Mouse (Mus musculus) frontal cortex, adult 2 months (tissue): Measurements from ENCODE around the gene Btn1a1. TPM values are rescaled to one million over a fixed set of nuclear protein-coding genes. Genes with fewer than 3 reads are reported as not detected.

Experiments
- DNase-seq, 2 experiments: peaks; one replicate each; pipeline ENCODE4 v3.0.0; 2022; ENCODE audit warnings: low spot score in 1 of 2; ENCODE audit errors: extremely low spot score in 1 of 2
- polyA plus RNA-seq: library from polyadenylated mRNA; depleted of rRNA; stranded (reverse); fragments of >200 nt; gene quantifications from 2 replicates; pipeline ENCODE4 v1.2.3, GENCODE M21; 2012; rRNA removed

Gene Btn1a1
- polyA plus RNA-seq, result 0.06 and 0.13 TPM in 2 replicates

DNA sequence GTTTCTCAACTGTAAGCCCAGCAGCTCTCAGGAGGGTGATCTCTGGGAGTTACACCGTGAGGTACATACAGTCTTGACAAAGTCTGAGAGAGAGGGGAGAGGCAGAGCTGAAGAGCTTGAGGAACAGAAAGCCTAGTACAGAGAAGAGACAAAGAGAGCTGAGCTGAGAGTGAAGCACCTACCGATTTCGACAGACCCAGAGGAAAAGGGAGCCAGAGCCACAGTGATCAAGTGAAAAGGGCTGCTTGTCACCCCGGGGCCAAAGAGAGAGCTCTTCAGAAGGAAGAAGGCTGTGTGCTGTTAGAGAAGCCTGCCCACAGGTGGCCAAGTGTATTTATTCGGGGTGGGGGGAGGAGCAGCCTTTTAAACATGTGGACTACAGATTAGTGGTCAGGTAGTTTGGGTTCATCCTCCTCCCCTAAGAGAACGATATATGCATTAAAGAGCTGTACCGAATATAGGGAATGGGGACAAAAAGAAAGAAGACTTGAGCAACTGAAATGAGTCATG, at the start of gene Btn1a1:
TSS of gene Btn1a1 (minus strand) at position 302 of the 510 bp plus-strand sequence.
- DNase-seq, result no peak

DNA sequence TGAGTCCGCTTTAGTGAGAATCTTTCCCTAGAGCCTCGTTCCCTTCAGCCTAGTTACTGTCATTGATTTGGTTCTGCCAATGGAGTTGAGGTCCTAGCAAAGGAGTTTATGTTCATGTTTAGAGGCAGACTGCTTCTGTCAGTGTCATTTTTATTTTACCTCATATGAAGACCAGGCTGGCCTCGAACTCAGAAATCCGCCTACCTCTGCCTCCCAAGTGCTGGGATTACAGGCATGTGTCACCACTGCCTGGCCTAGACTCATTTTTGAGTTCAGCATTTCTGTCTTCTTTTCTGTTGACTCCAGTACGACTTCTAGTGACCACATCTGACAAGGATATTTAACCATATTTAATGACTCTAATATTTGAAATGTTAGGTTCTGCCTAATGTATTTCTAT, 49.6 kb upstream of the Btn1a1 start:
- no peak for DNase-seq

DNA sequence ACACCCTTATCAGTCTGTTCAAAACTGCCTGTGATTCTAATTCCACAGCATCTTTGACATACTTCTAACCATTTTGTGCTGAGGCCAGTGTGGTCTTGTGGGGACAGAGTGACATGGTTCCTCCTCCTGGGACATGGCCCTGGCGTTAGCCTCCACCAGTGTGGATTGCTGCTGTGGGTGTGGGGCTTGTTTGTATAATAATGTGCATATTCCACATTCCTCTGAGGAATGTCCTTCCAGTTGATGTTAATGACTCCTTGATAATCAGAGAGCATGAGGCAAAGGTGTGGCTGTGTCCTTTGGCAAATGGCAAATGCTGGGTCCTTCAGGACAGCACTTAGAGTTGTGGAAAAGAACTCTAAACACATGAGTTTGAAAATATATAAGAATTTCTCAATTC, 47.8 kb upstream of the Btn1a1 start:
- no peak for DNase-seq

GRCm38 (mm10) chr13:23510127-23510526, 44.4 kb upstream of the Btn1a1 start:
- no peak for DNase-seq

GRCm38 (mm10) chr13:23506819-23507515, 41.3 kb upstream of the Btn1a1 start:
- no peak for DNase-seq

- DNase-seq, result no peak
Observed at GRCm38 (mm10) chr13:23506351-23506750, 40.6 kb upstream of the Btn1a1 start.

DNA sequence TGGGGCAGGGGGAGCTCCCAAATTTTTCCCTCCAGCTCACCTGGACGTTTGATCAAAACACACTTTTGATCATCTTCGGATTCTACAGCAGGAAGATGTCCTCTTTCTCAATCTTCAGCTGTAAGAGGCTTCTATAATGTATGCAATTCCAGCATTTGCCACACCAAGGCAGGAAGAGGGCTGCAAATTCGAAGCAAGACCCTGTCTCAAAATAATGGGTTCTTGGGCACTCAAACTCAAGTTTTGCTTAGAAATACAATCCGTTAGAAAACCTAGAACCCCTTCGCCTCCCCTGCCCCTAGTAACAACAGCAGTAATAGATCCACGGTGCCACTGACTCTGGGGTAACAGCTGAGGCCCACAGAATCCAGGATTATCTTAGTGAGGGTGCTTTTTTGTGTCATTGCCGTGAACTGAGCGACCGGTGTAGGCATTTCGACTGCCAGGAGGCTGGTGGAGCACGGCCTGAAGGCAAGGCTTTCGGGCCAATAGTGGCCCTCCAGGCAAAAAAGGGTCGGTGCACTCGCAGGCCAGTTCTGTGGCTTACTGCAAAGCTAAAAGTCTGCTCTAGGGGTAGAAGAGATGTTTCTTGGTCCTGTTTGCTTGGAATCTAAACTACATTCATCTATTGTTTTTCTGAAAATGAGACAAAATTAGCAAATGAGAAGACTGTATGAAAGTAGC, 40.1 kb upstream of the Btn1a1 start:
- DNase-seq, result no peak

DNA sequence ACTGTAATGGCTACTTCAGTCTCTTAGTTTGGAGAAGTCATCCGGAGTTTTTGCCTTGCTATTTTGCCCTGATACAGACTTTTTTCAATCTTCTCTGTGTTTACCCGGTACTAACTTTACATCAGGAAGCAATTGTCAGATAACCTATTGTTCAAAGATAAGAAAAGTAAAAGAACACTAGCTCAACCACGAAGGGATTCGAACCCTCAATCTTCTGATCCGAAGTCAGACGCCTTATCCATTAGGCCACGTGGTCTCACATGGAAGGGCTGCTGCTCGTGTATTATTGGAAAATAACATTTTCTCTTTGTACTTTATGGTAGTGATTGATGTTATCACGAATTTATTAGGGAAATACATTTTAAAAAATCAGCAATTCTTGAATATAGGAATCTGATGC, 38.1 kb upstream of the Btn1a1 start:
- DNase-seq, result peak in 1 of 2 experiments; percentile 91

DNA sequence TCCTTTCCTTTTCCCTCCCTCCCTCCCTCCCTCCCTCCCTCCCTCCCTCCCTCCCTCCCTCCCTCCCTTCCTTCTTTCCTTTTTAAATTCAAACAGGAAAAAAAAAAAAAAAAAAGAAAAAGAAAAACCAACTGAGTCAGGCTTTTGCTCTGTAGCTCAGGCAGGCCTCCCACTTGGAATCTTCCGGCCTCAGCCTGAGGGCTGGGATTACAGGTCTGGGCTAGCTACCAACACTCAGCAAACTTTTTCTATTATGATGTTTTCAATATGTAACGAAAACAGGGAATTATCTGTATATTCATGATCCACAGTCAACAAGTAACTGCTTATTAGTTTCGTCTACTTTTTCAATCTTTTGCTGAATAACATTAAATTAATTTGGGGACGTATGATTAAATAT, 37.2 kb upstream of the Btn1a1 start:
- no peak for DNase-seq

DNA sequence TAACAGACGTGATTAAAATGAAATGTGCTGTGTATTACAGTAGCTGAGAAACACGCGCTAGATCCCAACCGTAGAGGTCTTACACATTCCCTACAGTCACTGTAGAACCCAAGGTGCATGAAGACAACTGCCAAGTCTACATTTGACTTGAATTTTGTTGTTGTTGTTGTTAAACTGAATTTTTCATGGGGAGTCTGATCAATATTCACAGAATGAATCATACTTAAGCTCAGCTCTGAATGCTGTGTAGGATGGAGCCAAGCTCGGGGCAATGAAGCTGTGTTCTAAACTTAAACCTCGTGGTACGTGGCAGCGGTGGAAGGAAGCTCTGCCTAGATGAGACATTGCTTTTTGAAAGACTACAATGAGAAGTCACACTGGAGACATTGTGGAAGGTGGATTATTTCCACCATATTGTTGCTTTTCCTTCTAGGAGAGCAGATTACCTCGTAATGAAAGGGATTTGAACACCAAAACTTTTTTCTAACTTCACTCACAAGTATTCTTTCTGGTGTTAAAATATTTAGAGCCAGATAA, 36.4 kb upstream of the Btn1a1 start:
- no peak for DNase-seq

- no peak for DNase-seq
Observed at GRCm38 (mm10) chr13:23501511-23501910, 35.8 kb upstream of the Btn1a1 start.

- DNase-seq, result peak in 1 of 2 experiments; percentile 93
Observed at GRCm38 (mm10) chr13:23500424-23501200, 34.9 kb upstream of the Btn1a1 start.

- no peak for DNase-seq
Observed at GRCm38 (mm10) chr13:23499943-23500342, 34.2 kb upstream of the Btn1a1 start.

DNA sequence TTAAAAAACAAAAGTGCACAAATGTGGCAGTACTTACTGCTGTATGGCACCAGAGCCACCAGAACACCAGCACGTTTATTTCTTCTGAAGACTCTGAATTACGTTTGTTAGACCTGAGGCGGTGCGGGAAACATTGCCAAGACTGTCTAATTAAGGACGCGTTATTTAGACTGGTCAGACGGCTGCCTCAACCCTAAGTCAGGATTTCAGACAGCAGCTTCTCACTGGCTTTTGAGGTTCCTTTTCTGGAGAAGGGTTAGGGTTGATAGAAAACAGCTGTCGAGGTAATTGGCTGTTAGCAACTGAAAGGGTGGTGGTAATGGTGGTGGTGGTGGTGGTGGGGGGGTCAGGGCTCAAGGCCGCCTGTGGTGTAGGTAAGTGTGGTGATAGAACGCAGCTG, 33.0 kb upstream of the Btn1a1 start:
- DNase-seq, result no peak

DNA sequence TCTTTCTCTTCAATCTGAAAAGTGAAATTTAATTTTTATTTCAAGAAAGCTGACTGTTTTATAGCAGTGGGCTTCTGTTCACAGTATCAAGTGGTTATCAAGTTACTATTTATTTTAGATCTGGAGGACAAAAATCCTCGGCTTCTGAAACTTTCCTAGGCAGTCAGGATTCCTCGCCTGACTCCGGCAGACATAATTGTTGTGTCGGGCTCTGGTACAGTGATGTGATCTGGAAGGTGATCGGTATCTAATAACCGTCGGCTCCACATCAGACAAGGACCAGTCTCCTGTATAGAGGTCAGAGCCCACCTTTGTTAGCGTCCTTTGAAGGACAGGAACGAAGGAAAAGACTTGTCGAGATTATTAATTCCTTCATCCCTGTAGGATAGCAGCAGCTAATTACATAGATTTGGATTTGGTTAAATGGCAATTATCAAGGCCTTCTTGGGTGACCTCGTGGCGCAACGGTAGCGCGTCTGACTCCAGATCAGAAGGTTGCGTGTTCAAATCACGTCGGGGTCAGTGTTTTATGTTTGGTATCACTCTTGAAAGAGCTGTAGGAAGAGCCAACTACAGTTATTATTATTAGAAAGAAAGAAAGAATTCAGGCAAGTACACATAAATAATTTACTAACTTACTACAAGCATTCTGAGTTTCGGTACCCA, 32.1 kb upstream of the Btn1a1 start:
- DNase-seq, result peak in 1 of 2 experiments; percentile 73

DNA sequence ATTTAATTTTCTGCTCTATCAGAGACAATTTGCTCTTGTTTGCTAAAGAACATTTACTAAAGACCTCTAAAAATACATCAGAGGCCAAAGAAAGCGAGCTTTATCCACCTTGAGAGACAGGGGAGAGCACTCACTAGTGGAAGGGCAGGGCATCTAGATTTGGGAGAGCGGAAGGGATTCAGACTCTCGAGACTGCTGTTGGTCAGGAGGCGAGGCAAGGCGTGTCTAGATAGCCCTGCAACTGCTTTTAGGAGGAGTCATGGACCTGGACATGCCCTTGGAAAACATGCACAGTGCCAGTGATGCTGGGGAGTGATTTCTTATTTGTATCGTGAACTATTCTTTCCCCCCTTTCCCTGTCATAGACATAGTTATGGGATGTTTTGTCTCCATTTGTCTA, 29.8 kb upstream of the Btn1a1 start:
- no peak for DNase-seq

- DNase-seq, result no peak
Observed at GRCm38 (mm10) chr13:23491990-23492389, 26.3 kb upstream of the Btn1a1 start.

GRCm38 (mm10) chr13:23491263-23491662, 25.6 kb upstream of the Btn1a1 start:
- no peak for DNase-seq

- peak; percentile 20 to 50 for DNase-seq
Observed at GRCm38 (mm10) chr13:23490863-23491262, 25.2 kb upstream of the Btn1a1 start.
